11 mouse cellular contexts compared by ENCODE assay signal in the genomic region with DNA sequence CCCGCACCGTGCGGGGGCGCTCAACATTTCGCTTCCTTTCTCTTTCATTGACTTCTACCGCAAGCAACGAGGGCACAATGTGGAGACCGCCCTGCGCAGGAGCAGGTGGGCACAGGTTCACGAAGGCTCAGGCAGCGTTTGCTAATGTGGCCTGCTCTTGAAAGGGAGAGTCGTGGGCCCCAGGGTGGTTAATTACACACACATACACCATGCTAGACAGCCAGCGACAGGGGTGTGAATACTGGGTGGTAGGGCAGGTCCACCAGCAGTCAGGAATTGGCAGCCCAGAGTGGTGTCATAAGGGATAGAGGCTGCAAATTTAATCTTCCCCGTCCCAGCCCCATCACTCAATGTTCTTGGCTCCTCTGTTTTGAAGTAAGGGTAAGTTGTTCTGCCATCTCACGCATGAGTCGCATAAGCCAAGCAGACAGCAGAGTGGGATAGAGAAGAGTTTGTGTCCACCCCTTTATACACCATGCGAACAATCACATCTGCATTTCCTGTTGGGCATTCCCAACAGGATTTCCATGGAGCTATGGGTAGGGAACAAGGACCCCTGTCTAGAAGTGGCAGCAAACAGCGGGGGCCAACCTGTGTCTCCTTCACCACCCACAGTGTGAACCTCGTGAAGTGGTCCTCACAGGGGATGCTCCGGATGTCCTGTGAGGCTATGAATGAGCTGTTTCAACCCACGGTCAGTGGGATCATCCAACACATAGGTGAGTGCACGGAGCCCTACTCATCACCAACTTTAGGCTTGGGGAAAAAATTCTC. TPM values are rescaled to one million over a fixed set of nuclear protein-coding genes. Genes with fewer than 3 reads are reported as not detected.
A peak's percentile ranks its signal among the peaks of the same experiment; 100 is the strongest.
DNase-seq lines count a peak whose midpoint lies in the region; ATAC-seq lines count a peak whose summit lies in the region.
"Had no signal": no experiment of that assay in that cellular context is flagged by ENCODE, and none has a peak within 500 bp of the region (broad histone marks: within the 10 kb centered on the region; RNA-seq: fewer than 3 reads in every experiment).

No protein-coding gene starts in this region.

- no peak overlapping the region for H3K27ac ChIP-seq in hindbrain, embryonic 10.5 days
- no peak overlapping the region for H3K27ac ChIP-seq in hindbrain, embryonic 16.5 days (ENCODE audit: low read depth, low read length)
- no peak overlapping the region for H3K27ac ChIP-seq in neural tube, embryonic 11.5 days (ENCODE audit: low read depth, low read length)
- H3K27ac ChIP-seq in neural tube, embryonic 15.5 days (replicated peaks) = no peak overlapping the region
- no peak overlapping the region for H3K27ac ChIP-seq in intestine, embryonic 15.5 days
- H3K27ac ChIP-seq in stomach, embryonic 15.5 days = no peak overlapping the region
- H3K27ac ChIP-seq: macrophage; neural tube, embryonic 13.5 days had no signal

- H3K9me3 ChIP-seq in hindbrain, embryonic 10.5 days = no peaks in the 10 kb centered on the region
- H3K9me3 ChIP-seq in hindbrain, embryonic 16.5 days (ENCODE audit: control insufficient read depth, low read length) = no peaks in the 10 kb centered on the region
- H3K9me3 ChIP-seq in neural tube, embryonic 11.5 days (ENCODE audit: control insufficient read depth, low read length) = no peaks in the 10 kb centered on the region
- no peaks in the 10 kb centered on the region for H3K9me3 ChIP-seq in neural tube, embryonic 15.5 days (replicated peaks)
- H3K9me3 ChIP-seq in intestine, embryonic 15.5 days = no peaks in the 10 kb centered on the region
- no peaks in the 10 kb centered on the region for H3K9me3 ChIP-seq in stomach, embryonic 15.5 days
- H3K9me3 ChIP-seq: neural tube, embryonic 13.5 days had no signal

- peak overlapping the region; percentile 27 for H3K4me3 ChIP-seq in hindbrain, embryonic 10.5 days
- no peak overlapping the region for H3K4me3 ChIP-seq in hindbrain, embryonic 16.5 days (ENCODE audit: low read length)
- no peak overlapping the region for H3K4me3 ChIP-seq in neural tube, embryonic 11.5 days (ENCODE audit: low read depth, low read length)
- no peak overlapping the region for H3K4me3 ChIP-seq in neural tube, embryonic 15.5 days (replicated peaks)
- 0 out of 2 replicates have a peak overlapping the region, but pooled peaks have one; percentile 2 for H3K4me3 ChIP-seq in intestine, embryonic 15.5 days (replicated peaks)
- no peak overlapping the region for H3K4me3 ChIP-seq in stomach, embryonic 15.5 days (replicated peaks)
- H3K4me3 ChIP-seq: neural tube, embryonic 13.5 days had no signal

- 64% methylated on average over 22 of the region's 22 CpGs for WGBS in hindbrain, embryonic 10.5 days
- 68% methylated on average over 22 of the region's 22 CpGs for WGBS in hindbrain, embryonic 16.5 days
- WGBS in neural tube, embryonic 11.5 days = 62% methylated on average over 22 of the region's 22 CpGs
- 66% methylated on average over 22 of the region's 22 CpGs for WGBS in neural tube, embryonic 15.5 days
- WGBS in intestine, embryonic 15.5 days = 70% methylated on average over 22 of the region's 22 CpGs
- 70% methylated on average over 22 of the region's 22 CpGs for WGBS in stomach, embryonic 15.5 days

- DNase-seq in hindbrain, embryonic 10.5 days (ENCODE audit: low spot score) = no peak
- no peak for DNase-seq in neural tube, embryonic 11.5 days (ENCODE audit: low spot score)
- no peak for DNase-seq in left cerebral cortex, adult 11 months (ENCODE audit: low spot score)
- no peak for DNase-seq in right cerebral cortex, postnatal 25 days

- peaks cover 63% of the 10 kb centered on the region for H3K36me3 ChIP-seq in hindbrain, embryonic 10.5 days
- peaks cover 27% of the 10 kb centered on the region for H3K36me3 ChIP-seq in hindbrain, embryonic 16.5 days (ENCODE audit: control insufficient read depth, insufficient read depth, low read length)
- H3K36me3 ChIP-seq in neural tube, embryonic 11.5 days (ENCODE audit: control insufficient read depth, insufficient read depth, low read length) = peaks cover 24% of the 10 kb centered on the region
- peaks cover 44% of the 10 kb centered on the region for H3K36me3 ChIP-seq in neural tube, embryonic 15.5 days
- peaks cover 42% of the 10 kb centered on the region for H3K36me3 ChIP-seq in intestine, embryonic 15.5 days
- peaks cover 15% of the 10 kb centered on the region for H3K36me3 ChIP-seq in stomach, embryonic 15.5 days

- peaks cover 41% of the 10 kb centered on the region for H3K4me1 ChIP-seq in hindbrain, embryonic 10.5 days (replicated peaks)
- no peaks in the 10 kb centered on the region for H3K4me1 ChIP-seq in hindbrain, embryonic 16.5 days (ENCODE audit: control insufficient read depth, insufficient read depth, low read depth, low read length)
- no peaks in the 10 kb centered on the region for H3K4me1 ChIP-seq in neural tube, embryonic 11.5 days (ENCODE audit: control insufficient read depth, insufficient read depth, low read length)
- no peaks in the 10 kb centered on the region; the same call in 1 of the 2 replicates for H3K4me1 ChIP-seq in neural tube, embryonic 15.5 days
- peaks cover 11% of the 10 kb centered on the region for H3K4me1 ChIP-seq in intestine, embryonic 15.5 days (replicated peaks)
- 0 out of 2 replicates have a peak, but pooled peaks cover 4% of the 10 kb centered on the region for H3K4me1 ChIP-seq in stomach, embryonic 15.5 days

- H3K4me2 ChIP-seq in hindbrain, embryonic 16.5 days (ENCODE audit: low read length) = no peak overlapping the region; the same call in 1 of the 2 replicates
- peak overlapping the region; percentile 9; the same call in 1 of the 2 replicates for H3K4me2 ChIP-seq in neural tube, embryonic 11.5 days (ENCODE audit: low read depth)
- no peak overlapping the region; the same call in 1 of the 2 replicates for H3K4me2 ChIP-seq in neural tube, embryonic 15.5 days
- H3K4me2 ChIP-seq in intestine, embryonic 15.5 days (replicated peaks) = peak overlapping the region; percentile 46
- 0 out of 2 replicates have a peak overlapping the region, but pooled peaks have one; percentile 23 for H3K4me2 ChIP-seq in stomach, embryonic 15.5 days
- H3K4me2 ChIP-seq: neural tube, embryonic 13.5 days had no signal

- no peaks in the 10 kb centered on the region for H3K27me3 ChIP-seq in hindbrain, embryonic 10.5 days (ENCODE audit: insufficient read depth, poor library complexity, severe bottlenecking)
- no peaks in the 10 kb centered on the region for H3K27me3 ChIP-seq in hindbrain, embryonic 16.5 days (replicated peaks; ENCODE audit: control insufficient read depth, insufficient read depth, low read length)
- no peaks in the 10 kb centered on the region for H3K27me3 ChIP-seq in neural tube, embryonic 11.5 days (ENCODE audit: control insufficient read depth, insufficient read depth, low read length)
- H3K27me3 ChIP-seq in neural tube, embryonic 15.5 days (replicated peaks) = no peaks in the 10 kb centered on the region
- no peaks in the 10 kb centered on the region for H3K27me3 ChIP-seq in intestine, embryonic 15.5 days (replicated peaks)
- H3K27me3 ChIP-seq in stomach, embryonic 15.5 days (replicated peaks) = no peaks in the 10 kb centered on the region
- H3K27me3 ChIP-seq: neural tube, embryonic 13.5 days had no signal

- no peak overlapping the region for H3K9ac ChIP-seq in hindbrain, embryonic 16.5 days (ENCODE audit: low read depth, low read length)
- no peak overlapping the region for H3K9ac ChIP-seq in neural tube, embryonic 11.5 days (ENCODE audit: low read length)
- H3K9ac ChIP-seq in neural tube, embryonic 15.5 days (replicated peaks) = no peak overlapping the region
- H3K9ac ChIP-seq in intestine, embryonic 15.5 days = no peak overlapping the region
- no peak overlapping the region for H3K9ac ChIP-seq in stomach, embryonic 15.5 days
- H3K9ac ChIP-seq: neural tube, embryonic 13.5 days had no signal

- no peak for ATAC-seq in hindbrain, embryonic 16.5 days
- ATAC-seq in neural tube, embryonic 11.5 days (ENCODE audit: insufficient read depth, low FRiP score, low TSS enrichment) = peak; percentile 10; the same call in 1 of the 2 replicates
- ATAC-seq in neural tube, embryonic 15.5 days (ENCODE audit: low FRiP score) = no peak
- peak; percentile 16; the same call in 1 of the 2 replicates for ATAC-seq in intestine, embryonic 15.5 days
- no peak for ATAC-seq in stomach, embryonic 15.5 days (ENCODE audit: insufficient read depth, low FRiP score, low read depth)

RNA-seq across cellular contexts. Expression of a gene that starts 9.9 kb away (rescaled TPM):
- not detected in 2 replicates for polyA plus RNA-seq in hindbrain, embryonic 10.5 days (2016; fragmentation: Nextera tagmentation; extraction: Ambion mirVana)
- not detected in 2 replicates for polyA plus RNA-seq in hindbrain, embryonic 16.5 days (2015; fragmentation: Nextera tagmentation; extraction: Ambion mirVana)
- not detected in 2 replicates for polyA plus RNA-seq in neural tube, embryonic 11.5 days (2014; fragmentation: Nextera tagmentation; extraction: Ambion mirVana)
- polyA plus RNA-seq in neural tube, embryonic 15.5 days (2015; fragmentation: Nextera tagmentation; extraction: Ambion mirVana) = not detected in 2 replicates
- not detected in 2 replicates for polyA plus RNA-seq in intestine, embryonic 15.5 days (2015; fragmentation: Nextera tagmentation; extraction: Ambion mirVana)
- not detected in 2 replicates for polyA plus RNA-seq in stomach, embryonic 15.5 days (2015; fragmentation: Nextera tagmentation; extraction: Ambion mirVana)
- polyA plus RNA-seq: gonadal fat pad, adult 2 months; macrophage; neural tube, embryonic 13.5 days had no signal

RNA-seq across cellular contexts. Expression of a gene that starts 16.1 kb away (rescaled TPM):
- polyA plus RNA-seq in hindbrain, embryonic 10.5 days (2016; fragmentation: Nextera tagmentation; extraction: Ambion mirVana) = 6.4 and 7.6 TPM in 2 replicates
- 6.5 and 6.9 TPM in 2 replicates for polyA plus RNA-seq in hindbrain, embryonic 16.5 days (2015; fragmentation: Nextera tagmentation; extraction: Ambion mirVana)
- 4.5 and 5.0 TPM in 2 replicates for polyA plus RNA-seq in neural tube, embryonic 11.5 days (2014; fragmentation: Nextera tagmentation; extraction: Ambion mirVana)
- polyA plus RNA-seq in neural tube, embryonic 15.5 days (2015; fragmentation: Nextera tagmentation; extraction: Ambion mirVana) = 6.0 and 7.7 TPM in 2 replicates
- polyA plus RNA-seq in intestine, embryonic 15.5 days (2015; fragmentation: Nextera tagmentation; extraction: Ambion mirVana) = 9.1 and 9.7 TPM in 2 replicates
- polyA plus RNA-seq in stomach, embryonic 15.5 days (2015; fragmentation: Nextera tagmentation; extraction: Ambion mirVana) = 16.9 TPM in 2 replicates

RNA-seq across cellular contexts. Expression of a gene that starts 16.7 kb away (rescaled TPM):
- 138 and 142 TPM in 2 replicates for polyA plus RNA-seq in hindbrain, embryonic 10.5 days (2016; fragmentation: Nextera tagmentation; extraction: Ambion mirVana)
- 86.6 and 92.7 TPM in 2 replicates for polyA plus RNA-seq in hindbrain, embryonic 16.5 days (2015; fragmentation: Nextera tagmentation; extraction: Ambion mirVana)
- 126 and 130 TPM in 2 replicates for polyA plus RNA-seq in neural tube, embryonic 11.5 days (2014; fragmentation: Nextera tagmentation; extraction: Ambion mirVana)
- polyA plus RNA-seq in neural tube, embryonic 15.5 days (2015; fragmentation: Nextera tagmentation; extraction: Ambion mirVana) = 79.1 and 83.2 TPM in 2 replicates
- polyA plus RNA-seq in intestine, embryonic 15.5 days (2015; fragmentation: Nextera tagmentation; extraction: Ambion mirVana) = 98.6 and 110 TPM in 2 replicates
- 74.2 and 75.0 TPM in 2 replicates for polyA plus RNA-seq in stomach, embryonic 15.5 days (2015; fragmentation: Nextera tagmentation; extraction: Ambion mirVana)

RNA-seq across cellular contexts. Expression of a gene that starts 36.7 kb away (rescaled TPM):
- polyA plus RNA-seq in hindbrain, embryonic 10.5 days (2016; fragmentation: Nextera tagmentation; extraction: Ambion mirVana) = 9.7 and 12.8 TPM in 2 replicates
- polyA plus RNA-seq in hindbrain, embryonic 16.5 days (2015; fragmentation: Nextera tagmentation; extraction: Ambion mirVana) = 11.1 and 11.3 TPM in 2 replicates
- polyA plus RNA-seq in neural tube, embryonic 11.5 days (2014; fragmentation: Nextera tagmentation; extraction: Ambion mirVana) = 10.3 and 10.8 TPM in 2 replicates
- polyA plus RNA-seq in neural tube, embryonic 15.5 days (2015; fragmentation: Nextera tagmentation; extraction: Ambion mirVana) = 11.5 and 12.6 TPM in 2 replicates
- 12.5 and 12.6 TPM in 2 replicates for polyA plus RNA-seq in intestine, embryonic 15.5 days (2015; fragmentation: Nextera tagmentation; extraction: Ambion mirVana)
- 15.4 and 16.4 TPM in 2 replicates for polyA plus RNA-seq in stomach, embryonic 15.5 days (2015; fragmentation: Nextera tagmentation; extraction: Ambion mirVana)

RNA-seq across cellular contexts. Expression of a gene that starts 43.6 kb away (rescaled TPM):
- 99.7 and 116 TPM in 2 replicates for polyA plus RNA-seq in hindbrain, embryonic 10.5 days (2016; fragmentation: Nextera tagmentation; extraction: Ambion mirVana)
- polyA plus RNA-seq in hindbrain, embryonic 16.5 days (2015; fragmentation: Nextera tagmentation; extraction: Ambion mirVana) = 22.8 and 29.6 TPM in 2 replicates
- polyA plus RNA-seq in neural tube, embryonic 11.5 days (2014; fragmentation: Nextera tagmentation; extraction: Ambion mirVana) = 108 and 115 TPM in 2 replicates
- polyA plus RNA-seq in neural tube, embryonic 15.5 days (2015; fragmentation: Nextera tagmentation; extraction: Ambion mirVana) = 21.0 and 31.3 TPM in 2 replicates
- polyA plus RNA-seq in intestine, embryonic 15.5 days (2015; fragmentation: Nextera tagmentation; extraction: Ambion mirVana) = 44.6 and 49.8 TPM in 2 replicates
- 57.6 and 62.6 TPM in 2 replicates for polyA plus RNA-seq in stomach, embryonic 15.5 days (2015; fragmentation: Nextera tagmentation; extraction: Ambion mirVana)

Comparison
In these comparisons a context has a peak if more than half of its experiments do, and no peak if none do; other contexts are left out.
1. H3K4me3 ChIP-seq: peak in hindbrain, embryonic 10.5 days (single experiment) and intestine, embryonic 15.5 days (single experiment); none in hindbrain, embryonic 16.5 days (single experiment), neural tube, embryonic 11.5 days (single experiment), neural tube, embryonic 15.5 days (single experiment) and stomach, embryonic 15.5 days (single experiment).
2. ATAC-seq: peak in neural tube, embryonic 11.5 days (single experiment) and intestine, embryonic 15.5 days (single experiment); none in hindbrain, embryonic 16.5 days (single experiment), neural tube, embryonic 15.5 days (single experiment) and stomach, embryonic 15.5 days (single experiment).
3. H3K4me2 ChIP-seq: peak in neural tube, embryonic 11.5 days (single experiment), intestine, embryonic 15.5 days (single experiment) and stomach, embryonic 15.5 days (single experiment); none in hindbrain, embryonic 16.5 days (single experiment) and neural tube, embryonic 15.5 days (single experiment).